Mouse (Mus musculus) myocyte (in vitro differentiated cells): ENCODE results near the gene Cwc22.

ENCODE experiments used
- CEBPB ChIP-seq: IDR thresholded peaks from 2 replicates; pipeline ENCODE4 v1.6.1; 2011; ENCODE audit warnings: mild to moderate bottlenecking, moderate library complexity; ENCODE audit not compliant: poor library complexity, insufficient read depth, severe bottlenecking
- E2F4 ChIP-seq: IDR thresholded peaks from one replicate; pipeline ENCODE4 v1.6.1; 2011; ENCODE audit warnings: mild to moderate bottlenecking, control low read depth, moderate library complexity; ENCODE audit not compliant: insufficient read depth
- MAX ChIP-seq: IDR thresholded peaks from one replicate; pipeline ENCODE4 v1.6.1; 2011; ENCODE audit warnings: low read depth, mild to moderate bottlenecking, control low read depth
- MYOD1 ChIP-seq, 3 experiments: IDR thresholded peaks; one replicate each; pipeline ENCODE4 v1.6.1; 2011; ENCODE audit warnings: control low read depth in 2 of 3, low read depth in 2 of 3, mild to moderate bottlenecking in 2 of 3, moderate library complexity in 1 of 3; ENCODE audit not compliant: insufficient read length in 2 of 3, control insufficient read depth in 1 of 3
- MYOG ChIP-seq, 3 experiments: IDR thresholded peaks; one replicate each; pipeline ENCODE4 v1.6.1; 2011; ENCODE audit warnings: control low read depth in 2 of 3, low read depth in 2 of 3, mild to moderate bottlenecking in 2 of 3; ENCODE audit not compliant: insufficient read length in 2 of 3, control insufficient read depth in 1 of 3, insufficient read depth in 1 of 3
- POLR2A ChIP-seq: IDR thresholded peaks from one replicate; pipeline ENCODE4 v1.6.1; 2011; ENCODE audit warnings: low read depth, mild to moderate bottlenecking, control low read depth, moderate library complexity; ENCODE audit not compliant: insufficient read length
- POLR2AphosphoS2 ChIP-seq: IDR thresholded peaks from one replicate; pipeline ENCODE4 v1.6.1; 2011; ENCODE audit warnings: low read depth, control low read depth; ENCODE audit not compliant: insufficient read length
- REST ChIP-seq: IDR thresholded peaks from one replicate; pipeline ENCODE4 v1.6.1; 2011; ENCODE audit warnings: mild to moderate bottlenecking, control low read depth, moderate library complexity; ENCODE audit not compliant: insufficient read depth, insufficient read length
- TCF12 ChIP-seq: IDR thresholded peaks from one replicate; pipeline ENCODE4 v1.6.1; 2011; ENCODE audit warnings: mild to moderate bottlenecking, control low read depth; ENCODE audit not compliant: poor library complexity, insufficient read depth, severe bottlenecking
- TCF3 ChIP-seq: IDR thresholded peaks from one replicate; pipeline ENCODE4 v1.6.1; 2011; ENCODE audit warnings: low read depth, control low read depth; ENCODE audit not compliant: insufficient read length
- USF1 ChIP-seq: IDR thresholded peaks from one replicate; pipeline ENCODE4 v1.6.1; 2011; ENCODE audit warnings: low read depth, mild to moderate bottlenecking, control low read depth, moderate library complexity

DNA sequence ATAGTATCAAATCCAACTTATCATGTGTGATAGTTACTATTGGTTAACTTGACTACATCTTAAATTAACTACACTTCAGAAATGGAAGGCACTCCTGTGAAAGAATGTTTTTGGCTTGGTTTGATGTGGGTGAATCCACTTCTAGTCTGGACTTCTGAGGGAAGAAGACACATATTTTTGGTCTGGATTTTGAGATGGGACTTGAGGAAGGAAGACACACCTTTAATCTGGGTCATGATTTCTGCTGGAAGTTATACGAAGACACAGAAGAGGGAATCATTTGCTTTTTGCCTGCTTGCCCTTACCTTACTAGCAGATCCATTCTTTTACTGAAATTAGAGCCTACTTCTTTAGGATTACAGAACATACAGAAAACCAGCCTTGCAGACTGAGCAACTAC is 25.7 kb upstream of the Cwc22 start:
- TF ChIP-seq POLR2A (no peak), USF1 (no peak), MYOD1 (IDR thresholded peaks at IDR 0.05; ENCODE audit: control insufficient read depth in 1 of 3, insufficient read length in 2 of 3, low read depth in 2 of 3) (no peak), E2F4 (no peak), POLR2AphosphoS2 (no peak), MYOG (IDR thresholded peaks at IDR 0.05; ENCODE audit: control insufficient read depth in 1 of 3, insufficient read depth in 1 of 3, insufficient read length in 2 of 3, low read depth in 2 of 3) (no peak), MAX (no peak), TCF12 (no peak), CEBPB (no peak), TCF3 (no peak), REST (no peak)
